ENCODE assay signal across 8 mouse cellular contexts in the genomic region with DNA sequence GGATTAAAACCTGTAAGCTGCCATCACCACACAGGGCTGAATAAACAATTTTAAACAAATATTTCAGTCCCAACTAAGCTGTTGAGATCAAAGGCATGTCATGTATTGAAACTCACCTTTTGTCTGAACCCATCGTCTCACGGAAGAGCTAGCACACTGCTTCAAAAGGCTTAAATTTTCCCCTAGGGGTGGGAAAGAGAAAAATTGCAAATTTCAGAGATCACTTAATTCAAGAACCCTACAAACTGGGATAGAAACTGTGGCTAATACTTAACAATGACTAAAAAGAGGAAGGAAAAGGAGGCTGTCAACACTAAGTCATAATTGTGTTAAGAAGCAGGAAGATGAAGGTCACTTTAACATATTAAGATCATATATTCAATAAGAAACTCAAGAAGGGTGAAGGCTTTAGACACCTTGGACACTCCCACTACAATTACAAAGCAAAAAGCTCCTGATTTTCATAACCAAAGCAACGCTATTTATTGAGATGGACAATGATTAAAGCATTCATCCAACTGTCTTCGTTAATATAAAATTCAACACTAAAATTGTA. TPM values are rescaled to one million over a fixed set of nuclear protein-coding genes. Genes with fewer than 3 reads are reported as not detected.
DNase-seq lines count a peak whose midpoint lies in the region; ATAC-seq and TF ChIP-seq lines count a peak whose summit lies in the region.

No protein-coding gene starts in this region.

- peak overlapping the region; percentile 86 for H3K4me3 ChIP-seq in kidney, embryonic 16.5 days (ENCODE audit: low read length)
- H3K4me3 ChIP-seq in bone marrow, adult 2 months (replicated peaks; ENCODE audit: control insufficient read depth, low read depth, low read length): peak overlapping the region; percentile 95
- peak overlapping the region; percentile 97 for H3K4me3 ChIP-seq in hindbrain, embryonic 13.5 days
- peak overlapping the region; percentile 94 for H3K4me3 ChIP-seq in midbrain, embryonic 16.5 days (ENCODE audit: low read depth, low read length)

- peaks cover 15% of the 10 kb centered on the region for H3K4me1 ChIP-seq in kidney, embryonic 16.5 days (ENCODE audit: insufficient read depth, low read length)
- H3K4me1 ChIP-seq in bone marrow, adult 2 months (ENCODE audit: control insufficient read depth, insufficient read depth, low read length): peaks cover 3% of the 10 kb centered on the region; the same call in 1 of the 2 replicates
- H3K4me1 ChIP-seq in hindbrain, embryonic 13.5 days (replicated peaks): peaks cover 21% of the 10 kb centered on the region
- peaks cover 24% of the 10 kb centered on the region for H3K4me1 ChIP-seq in midbrain, embryonic 16.5 days (ENCODE audit: control insufficient read depth, insufficient read depth, low read length)

- peaks cover 53% of the 10 kb centered on the region for H3K36me3 ChIP-seq in kidney, embryonic 16.5 days (ENCODE audit: insufficient read depth, low read length)
- peaks cover 62% of the 10 kb centered on the region for H3K36me3 ChIP-seq in hindbrain, embryonic 13.5 days
- H3K36me3 ChIP-seq in midbrain, embryonic 16.5 days (ENCODE audit: control insufficient read depth, insufficient read depth, low read length): peaks cover 30% of the 10 kb centered on the region

- whole genome bisulfite sequencing in kidney, embryonic 16.5 days: 12% methylated on average over 4 of the region's 4 CpGs
- 4% methylated on average over 4 of the region's 4 CpGs for WGBS in bone marrow, adult 2 months
- WGBS in hindbrain, embryonic 13.5 days: 11% methylated on average over 4 of the region's 4 CpGs
- 10% methylated on average over 4 of the region's 4 CpGs for WGBS in midbrain, embryonic 16.5 days

- no peak for TF ChIP-seq POLR2A in bone marrow, adult 2 months (IDR thresholded peaks at IDR 0.05; ENCODE audit: borderline replicate concordance, control insufficient read depth, low read depth, low read length)

- H3K27ac ChIP-seq in kidney, embryonic 16.5 days (ENCODE audit: low read length): 0 out of 2 replicates have a peak overlapping the region, but pooled peaks have one; percentile 24
- H3K27ac ChIP-seq in bone marrow, adult 2 months (ENCODE audit: control insufficient read depth, insufficient read depth, low read depth, low read length, poor library complexity): no peak overlapping the region
- H3K27ac ChIP-seq in hindbrain, embryonic 13.5 days: no peak overlapping the region; the same call in 1 of the 2 replicates
- peak overlapping the region; percentile 32 for H3K27ac ChIP-seq in midbrain, embryonic 16.5 days (ENCODE audit: low read length)

- H3K9me3 ChIP-seq in kidney, embryonic 16.5 days (ENCODE audit: low read length): no peaks in the 10 kb centered on the region
- H3K9me3 ChIP-seq in hindbrain, embryonic 13.5 days: no peaks in the 10 kb centered on the region
- no peaks in the 10 kb centered on the region for H3K9me3 ChIP-seq in midbrain, embryonic 16.5 days (replicated peaks; ENCODE audit: control insufficient read depth, low read length, poor library complexity, severe bottlenecking)

- ATAC-seq in kidney, embryonic 16.5 days (ENCODE audit: low FRiP score, low TSS enrichment): no peak
- ATAC-seq in hindbrain, embryonic 13.5 days (ENCODE audit: low FRiP score): no peak
- no peak for ATAC-seq in midbrain, embryonic 16.5 days

- TF ChIP-seq CTCF in bone marrow, adult 2 months (IDR thresholded peaks at IDR 0.05; ENCODE audit: control insufficient read depth, insufficient read depth, low read length): no peak

- no peak for DNase-seq in kidney, adult 18-20 months
- no peak for DNase-seq in cerebellum, adult 9-10 months
- no peak for DNase-seq in adrenal gland, postnatal 14 days
- DNase-seq in urinary bladder, adult 18-20 months (ENCODE audit: low spot score in 2 of 2): no peak

- peak overlapping the region; percentile 70 for H3K4me2 ChIP-seq in kidney, embryonic 16.5 days (replicated peaks; ENCODE audit: low read depth, low read length)
- H3K4me2 ChIP-seq in hindbrain, embryonic 13.5 days: peak overlapping the region; percentile 85
- peak overlapping the region; percentile 91 for H3K4me2 ChIP-seq in midbrain, embryonic 16.5 days (ENCODE audit: low read length)

- H3K27me3 ChIP-seq in kidney, embryonic 16.5 days (ENCODE audit: insufficient read depth, low read length): no peaks in the 10 kb centered on the region
- H3K27me3 ChIP-seq in hindbrain, embryonic 13.5 days: no peaks in the 10 kb centered on the region
- H3K27me3 ChIP-seq in midbrain, embryonic 16.5 days (ENCODE audit: control insufficient read depth, insufficient read depth, low read depth, low read length): no peaks in the 10 kb centered on the region

- peak overlapping the region; percentile 41; the same call in 1 of the 2 replicates for H3K9ac ChIP-seq in kidney, embryonic 16.5 days (replicated peaks; ENCODE audit: low read length)
- H3K9ac ChIP-seq in hindbrain, embryonic 13.5 days: peak overlapping the region; percentile 99
- H3K9ac ChIP-seq in midbrain, embryonic 16.5 days (ENCODE audit: low read depth, low read length): peak overlapping the region; percentile 100

RNA-seq across cellular contexts. Expression of a gene that starts 1.3 kb away (rescaled TPM):
- 203 and 214 TPM in 2 replicates for polyA plus RNA-seq in kidney, embryonic 16.5 days (2015; fragmentation: Nextera tagmentation; extraction: Ambion mirVana)
- 97.6 and 118 TPM in 2 replicates for polyA plus RNA-seq in bone marrow, adult 2 months (2011; ENCODE audit: insufficient read depth, insufficient read length, low replicate concordance, missing spikeins)
- 277 and 286 TPM in 2 replicates for polyA plus RNA-seq in hindbrain, embryonic 13.5 days (2015; fragmentation: Nextera tagmentation; extraction: Ambion mirVana)
- polyA plus RNA-seq in midbrain, embryonic 16.5 days (2015; fragmentation: Nextera tagmentation; extraction: Ambion mirVana): 239 and 270 TPM in 2 replicates
- 108 and 137 TPM in 2 replicates for total RNA-seq in adrenal gland, postnatal 14 days (2021)

RNA-seq across cellular contexts. Expression of a gene that starts 59.2 kb away (rescaled TPM):
- polyA plus RNA-seq in kidney, embryonic 16.5 days (2015; fragmentation: Nextera tagmentation; extraction: Ambion mirVana): 20.9 and 25.7 TPM in 2 replicates
- 3.6 and 5.0 TPM in 2 replicates for polyA plus RNA-seq in bone marrow, adult 2 months (2011; ENCODE audit: insufficient read depth, insufficient read length, low replicate concordance, missing spikeins)
- 16.4 and 17.0 TPM in 2 replicates for polyA plus RNA-seq in hindbrain, embryonic 13.5 days (2015; fragmentation: Nextera tagmentation; extraction: Ambion mirVana)
- 16.6 and 19.2 TPM in 2 replicates for polyA plus RNA-seq in midbrain, embryonic 16.5 days (2015; fragmentation: Nextera tagmentation; extraction: Ambion mirVana)
- 22.8 and 25.9 TPM in 2 replicates for total RNA-seq in adrenal gland, postnatal 14 days (2021)

Comparison
In these comparisons a context has a peak if more than half of its experiments do, and no peak if none do; other contexts are left out.
1. H3K27ac ChIP-seq: peak in kidney, embryonic 16.5 days (single experiment) and midbrain, embryonic 16.5 days (single experiment); none in bone marrow, adult 2 months (single experiment) and hindbrain, embryonic 13.5 days (single experiment).
2. H3K9ac ChIP-seq: peak in every context shown above with its lines; median percentile 100 in midbrain, embryonic 16.5 days; 99 in hindbrain, embryonic 13.5 days; 41 in kidney, embryonic 16.5 days.
3. Peak in every context shown above with its lines, with median percentiles within 50 percentile points of each other: H3K4me2 ChIP-seq and H3K4me3 ChIP-seq.